Mouse (Mus musculus): Measurements from ENCODE around the gene Ctsl. TPM values are rescaled to one million over a fixed set of nuclear protein-coding genes. Genes with fewer than 3 reads are reported as not detected.
A peak's percentile ranks its signal among the peaks of the same experiment; 100 is the strongest.

Gene Ctsl
- polyA plus RNA-seq, 1 experiment from 2014 or later: 117 TPM

DNA sequence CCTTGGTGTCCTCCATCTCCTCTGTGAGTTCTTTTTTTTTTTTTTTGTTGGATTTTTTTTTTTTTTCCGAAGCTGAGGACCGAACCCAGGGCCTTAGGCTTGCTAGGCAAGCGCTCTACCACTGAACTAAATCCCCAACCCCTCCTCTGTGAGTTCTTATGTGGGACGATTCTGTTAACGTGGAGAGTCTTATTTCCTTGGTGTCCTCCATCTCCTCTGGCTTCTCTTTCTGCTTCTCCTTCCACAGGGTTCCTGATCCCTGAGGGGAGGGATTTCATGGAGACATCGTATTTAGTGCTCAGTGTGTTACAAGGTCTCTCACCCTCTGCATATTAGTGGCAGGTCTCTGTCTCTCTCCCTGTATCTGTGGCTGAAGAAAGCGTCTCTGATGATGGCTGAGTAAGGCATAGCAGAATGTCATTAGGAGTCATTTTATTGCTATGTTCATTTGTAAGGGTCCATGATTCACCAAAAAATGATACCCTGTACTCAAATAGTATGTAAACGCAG lies 32.3 kb upstream of the Ctsl start:
- WGBS: 86% methylated on average over 8 of the region's 8 CpGs

DNA sequence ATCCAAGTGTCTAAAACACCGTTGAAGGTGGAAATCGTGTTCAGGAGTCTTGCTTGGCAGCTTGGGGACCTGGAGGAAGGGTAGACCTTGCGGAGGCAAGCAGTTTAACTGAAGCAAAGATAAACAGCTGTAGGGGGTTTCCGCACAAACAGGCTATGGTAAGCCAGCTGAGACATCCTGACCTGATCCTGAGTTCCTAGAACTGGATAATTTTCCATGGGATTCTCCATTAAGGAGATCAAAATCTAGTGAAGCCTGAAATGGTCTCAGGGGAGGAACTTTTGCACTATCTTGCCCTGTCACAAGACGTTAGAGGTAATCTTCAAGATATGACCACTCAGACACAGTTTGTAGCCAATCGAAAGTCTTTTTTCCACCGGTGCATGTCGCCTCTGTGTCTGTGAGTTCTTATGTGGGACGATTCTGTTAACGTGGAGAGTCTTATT lies 31.8 kb upstream of the Ctsl start:
- Histone ChIP-seq H3K27ac (ENCODE audit: low read length) (no peak overlapping the region), H3K9me3 (ENCODE audit: control insufficient read depth, low read length) (no peaks in the 10 kb centered on the region)
- 94% methylated on average over 10 of the region's 10 CpGs for WGBS

More for the DNA sequence above, 32.3 kb upstream of the Ctsl start:
- no peak overlapping the region for H3K9ac ChIP-seq (replicated peaks; ENCODE audit: low read depth, low read length)
- no peak for ATAC-seq
- no peaks in the 10 kb centered on the region for H3K27me3 ChIP-seq (replicated peaks; ENCODE audit: control insufficient read depth, insufficient read depth, low read length)
- H3K27ac ChIP-seq (ENCODE audit: low read length): no peak overlapping the region
- no peak overlapping the region for H3K4me2 ChIP-seq (ENCODE audit: low read length)
- no peak overlapping the region for H3K4me3 ChIP-seq (replicated peaks; ENCODE audit: low read length)
- H3K4me1 ChIP-seq (replicated peaks; ENCODE audit: control insufficient read depth, insufficient read depth, low read length): no peaks in the 10 kb centered on the region; the same call in 1 of the 2 replicates
- no peaks in the 10 kb centered on the region for H3K36me3 ChIP-seq (ENCODE audit: control insufficient read depth, insufficient read depth)
- no peaks in the 10 kb centered on the region for H3K9me3 ChIP-seq (ENCODE audit: control insufficient read depth, low read length)

DNA sequence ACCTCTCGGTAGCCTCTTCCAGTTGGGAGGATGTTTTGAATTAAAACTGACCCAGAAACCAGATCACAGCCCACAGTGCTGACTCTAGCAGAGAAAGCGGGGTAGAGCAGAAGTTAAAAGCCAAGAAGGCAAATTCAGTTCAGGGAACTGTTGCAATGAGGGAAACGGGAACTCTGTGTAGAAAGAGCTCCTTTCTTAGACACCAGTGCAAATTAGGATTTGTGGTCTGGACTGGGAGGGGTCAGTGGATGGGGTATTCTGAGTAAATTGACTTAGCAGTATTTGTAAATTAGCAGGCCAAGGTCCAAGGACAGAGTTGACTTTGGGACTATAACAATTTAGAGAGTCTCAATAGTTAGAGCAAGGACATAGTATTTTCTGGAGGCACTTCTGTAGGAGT lies 31.3 kb upstream of the Ctsl start:
- Histone ChIP-seq H3K9me3 (ENCODE audit: control insufficient read depth, low read length) (no peaks in the 10 kb centered on the region), H3K4me2 (ENCODE audit: low read length) (no peak overlapping the region), H3K27me3 (replicated peaks; ENCODE audit: control insufficient read depth, insufficient read depth, low read length) (no peaks in the 10 kb centered on the region), H3K4me1 (replicated peaks; ENCODE audit: control insufficient read depth, insufficient read depth, low read length) (no peaks in the 10 kb centered on the region; the same call in 1 of the 2 replicates), H3K36me3 (ENCODE audit: control insufficient read depth, insufficient read depth) (no peaks in the 10 kb centered on the region), H3K27ac (ENCODE audit: low read length) (no peak overlapping the region), H3K9ac (replicated peaks; ENCODE audit: low read depth, low read length) (no peak overlapping the region), H3K4me3 (replicated peaks; ENCODE audit: low read length) (no peak overlapping the region)
- 75% methylated on average over 3 of the region's 3 CpGs for WGBS
- ATAC-seq: no peak

More for the DNA sequence above, 31.8 kb upstream of the Ctsl start:
- no peaks in the 10 kb centered on the region for H3K27me3 ChIP-seq (replicated peaks; ENCODE audit: control insufficient read depth, insufficient read depth, low read length)
- no peak overlapping the region for H3K9ac ChIP-seq (replicated peaks; ENCODE audit: low read depth, low read length)
- H3K4me2 ChIP-seq (ENCODE audit: low read length): no peak overlapping the region
- no peaks in the 10 kb centered on the region; the same call in 1 of the 2 replicates for H3K4me1 ChIP-seq (replicated peaks; ENCODE audit: control insufficient read depth, insufficient read depth, low read length)
- H3K4me3 ChIP-seq (replicated peaks; ENCODE audit: low read length): no peak overlapping the region
- ATAC-seq: no peak
- no peaks in the 10 kb centered on the region for H3K36me3 ChIP-seq (ENCODE audit: control insufficient read depth, insufficient read depth)

DNA sequence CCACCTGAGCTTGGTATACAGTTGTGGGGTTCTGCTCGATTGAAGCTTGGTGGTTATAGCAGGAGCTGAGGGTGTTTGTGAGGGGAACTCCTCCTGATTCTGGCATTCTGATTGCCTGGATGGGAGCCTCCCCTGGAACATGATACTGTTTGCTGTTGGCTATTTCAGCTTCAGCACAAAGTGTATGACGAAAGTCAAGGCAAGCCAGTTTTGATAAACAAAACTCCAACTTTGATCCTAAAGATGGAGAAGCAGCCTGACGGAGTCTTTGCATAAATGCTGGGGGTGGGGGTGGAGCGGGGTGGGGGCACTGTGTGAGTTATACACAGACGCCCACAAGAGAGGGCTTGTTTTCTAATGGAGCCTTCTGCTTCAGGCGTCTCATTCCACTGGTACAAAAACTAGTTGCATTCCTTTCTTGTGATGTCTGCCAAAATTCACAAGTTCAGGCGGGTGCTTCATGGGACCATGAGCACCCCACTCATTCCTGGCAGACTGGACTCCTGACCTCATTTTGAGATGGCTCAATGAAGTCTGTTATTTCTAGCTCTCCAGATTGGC lies 30.2 kb upstream of the Ctsl start:
- H3K27ac ChIP-seq (ENCODE audit: low read length): no peak overlapping the region
- peak; percentile 61; the same call in 1 of the 2 replicates for ATAC-seq
- no peak overlapping the region for H3K9ac ChIP-seq (replicated peaks; ENCODE audit: low read depth, low read length)
- H3K9me3 ChIP-seq (ENCODE audit: control insufficient read depth, low read length): no peaks in the 10 kb centered on the region
- no peaks in the 10 kb centered on the region; the same call in 1 of the 2 replicates for H3K4me1 ChIP-seq (replicated peaks; ENCODE audit: control insufficient read depth, insufficient read depth, low read length)
- H3K36me3 ChIP-seq (ENCODE audit: control insufficient read depth, insufficient read depth): no peaks in the 10 kb centered on the region
- H3K27me3 ChIP-seq (replicated peaks; ENCODE audit: control insufficient read depth, insufficient read depth, low read length): no peaks in the 10 kb centered on the region
- WGBS: 41% methylated on average over 7 of the region's 7 CpGs
- H3K4me2 ChIP-seq (ENCODE audit: low read length): no peak overlapping the region
- H3K4me3 ChIP-seq (replicated peaks; ENCODE audit: low read length): no peak overlapping the region

DNA sequence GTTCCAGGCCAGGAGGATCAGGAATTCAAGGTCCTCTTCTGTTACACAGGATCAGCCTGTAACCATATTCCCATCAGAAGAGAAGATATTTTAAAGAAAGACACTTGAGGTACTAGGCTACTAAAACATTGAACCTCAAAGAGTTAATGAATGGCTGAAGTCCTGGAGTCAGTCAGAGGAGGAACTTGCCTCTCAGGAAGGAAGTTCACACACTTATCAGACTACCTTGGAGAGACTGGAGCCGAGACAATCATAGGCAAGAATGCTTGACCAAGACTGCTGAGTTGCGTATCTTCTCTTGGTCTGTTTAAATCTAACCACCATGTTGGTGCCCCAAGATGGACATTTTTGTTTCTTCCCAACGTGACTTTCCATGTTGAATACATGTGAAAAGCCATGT lies 29.2 kb upstream of the Ctsl start:
- Histone ChIP-seq H3K36me3 (ENCODE audit: control insufficient read depth, insufficient read depth) (no peaks in the 10 kb centered on the region), H3K4me1 (replicated peaks; ENCODE audit: control insufficient read depth, insufficient read depth, low read length) (no peaks in the 10 kb centered on the region; the same call in 1 of the 2 replicates), H3K27ac (ENCODE audit: low read length) (no peak overlapping the region), H3K4me2 (ENCODE audit: low read length) (no peak overlapping the region), H3K9me3 (ENCODE audit: control insufficient read depth, low read length) (no peaks in the 10 kb centered on the region), H3K4me3 (replicated peaks; ENCODE audit: low read length) (no peak overlapping the region), H3K9ac (replicated peaks; ENCODE audit: low read depth, low read length) (no peak overlapping the region), H3K27me3 (replicated peaks; ENCODE audit: control insufficient read depth, insufficient read depth, low read length) (no peaks in the 10 kb centered on the region)
- WGBS: 86% methylated on average over 3 of the region's 3 CpGs
- no peak for ATAC-seq

DNA sequence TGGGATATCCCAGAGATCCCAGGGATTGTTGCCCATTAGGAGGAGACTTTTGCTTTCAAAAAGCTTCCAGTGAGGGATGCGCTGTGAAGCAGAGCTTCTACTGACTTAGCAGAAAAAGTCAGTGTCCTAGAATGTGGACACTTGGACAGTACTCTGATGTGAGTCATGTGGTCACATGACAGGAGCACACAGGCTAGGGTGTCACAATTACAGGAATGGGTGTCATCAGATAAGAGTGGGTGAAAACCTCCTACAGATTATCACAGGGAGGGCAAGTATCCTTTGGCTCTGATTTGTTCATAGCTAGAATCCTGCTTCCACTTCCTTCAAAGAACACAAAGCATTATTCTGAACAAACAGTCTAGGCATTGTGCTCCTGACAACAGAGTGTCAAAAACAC lies 27.4 kb upstream of the Ctsl start:
- Histone ChIP-seq H3K9me3 (ENCODE audit: control insufficient read depth, low read length) (no peaks in the 10 kb centered on the region), H3K4me2 (ENCODE audit: low read length) (no peak overlapping the region), H3K27ac (ENCODE audit: low read length) (no peak overlapping the region), H3K36me3 (ENCODE audit: control insufficient read depth, insufficient read depth) (no peaks in the 10 kb centered on the region), H3K4me1 (replicated peaks; ENCODE audit: control insufficient read depth, insufficient read depth, low read length) (no peaks in the 10 kb centered on the region; the same call in 1 of the 2 replicates), H3K27me3 (replicated peaks; ENCODE audit: control insufficient read depth, insufficient read depth, low read length) (no peaks in the 10 kb centered on the region), H3K9ac (replicated peaks; ENCODE audit: low read depth, low read length) (no peak overlapping the region), H3K4me3 (replicated peaks; ENCODE audit: low read length) (no peak overlapping the region)
- WGBS: 91% methylated on average over 1 of the region's 1 CpGs
- ATAC-seq: no peak

DNA sequence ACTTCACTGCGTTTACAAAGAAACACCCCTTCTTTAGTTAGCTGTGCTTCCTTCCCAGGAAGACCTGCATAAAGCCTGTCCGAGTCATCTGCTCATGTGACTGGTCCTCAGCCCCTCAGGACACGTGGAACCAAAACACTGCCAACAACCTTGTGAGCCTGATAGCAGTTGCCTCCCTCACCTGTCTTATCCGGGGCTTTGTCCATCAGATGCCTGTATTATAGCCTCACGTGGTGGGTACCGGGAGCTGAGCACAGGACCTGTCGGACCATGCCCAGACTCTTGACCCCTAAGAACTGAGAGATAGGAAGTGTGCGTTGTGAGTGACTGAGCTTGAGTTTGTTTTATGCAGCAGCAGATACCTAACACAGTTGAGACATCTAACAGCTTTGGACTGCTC lies 26.3 kb upstream of the Ctsl start:
- no peak overlapping the region for H3K4me2 ChIP-seq (ENCODE audit: low read length)
- H3K9ac ChIP-seq (replicated peaks; ENCODE audit: low read depth, low read length): no peak overlapping the region
- H3K27me3 ChIP-seq (replicated peaks; ENCODE audit: control insufficient read depth, insufficient read depth, low read length): no peaks in the 10 kb centered on the region
- H3K36me3 ChIP-seq (ENCODE audit: control insufficient read depth, insufficient read depth): no peaks in the 10 kb centered on the region
- no peak for ATAC-seq
- no peak overlapping the region for H3K27ac ChIP-seq (ENCODE audit: low read length)
- no peaks in the 10 kb centered on the region for H3K9me3 ChIP-seq (ENCODE audit: control insufficient read depth, low read length)
- no peaks in the 10 kb centered on the region; the same call in 1 of the 2 replicates for H3K4me1 ChIP-seq (replicated peaks; ENCODE audit: control insufficient read depth, insufficient read depth, low read length)
- 69% methylated on average over 8 of the region's 8 CpGs for WGBS
- no peak overlapping the region for H3K4me3 ChIP-seq (replicated peaks; ENCODE audit: low read length)

DNA sequence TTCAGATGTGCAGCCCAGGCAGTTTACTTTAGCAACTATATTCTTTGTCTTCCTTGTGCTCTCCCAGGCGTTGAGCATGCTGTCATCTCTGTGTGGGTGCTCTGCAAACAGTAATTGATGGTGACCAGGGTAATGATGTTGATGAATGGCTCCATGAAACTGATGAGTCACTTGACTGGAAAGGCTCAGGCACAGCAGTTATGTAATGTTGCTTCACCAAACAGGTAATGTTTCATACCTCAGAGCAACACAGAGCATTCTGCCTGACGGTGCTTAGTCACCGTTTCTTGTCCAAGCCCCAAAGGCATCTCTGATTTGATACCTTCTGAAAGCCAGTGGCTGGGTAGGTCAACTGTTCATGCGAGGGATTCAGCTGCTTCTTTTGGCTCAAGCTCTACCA lies 17.7 kb upstream of the Ctsl start:
- no peak overlapping the region for H3K9ac ChIP-seq (replicated peaks; ENCODE audit: low read depth, low read length)
- no peaks in the 10 kb centered on the region for H3K36me3 ChIP-seq (ENCODE audit: control insufficient read depth, insufficient read depth)
- ATAC-seq: no peak
- H3K4me2 ChIP-seq (ENCODE audit: low read length): no peak overlapping the region
- no peak overlapping the region for H3K4me3 ChIP-seq (replicated peaks; ENCODE audit: low read length)
- 85% methylated on average over 4 of the region's 4 CpGs for WGBS
- no peak overlapping the region for H3K27ac ChIP-seq (ENCODE audit: low read length)
- no peaks in the 10 kb centered on the region for H3K4me1 ChIP-seq (replicated peaks; ENCODE audit: control insufficient read depth, insufficient read depth, low read length)
- H3K27me3 ChIP-seq (replicated peaks; ENCODE audit: control insufficient read depth, insufficient read depth, low read length): no peaks in the 10 kb centered on the region
- no peaks in the 10 kb centered on the region for H3K9me3 ChIP-seq (ENCODE audit: control insufficient read depth, low read length)

DNA sequence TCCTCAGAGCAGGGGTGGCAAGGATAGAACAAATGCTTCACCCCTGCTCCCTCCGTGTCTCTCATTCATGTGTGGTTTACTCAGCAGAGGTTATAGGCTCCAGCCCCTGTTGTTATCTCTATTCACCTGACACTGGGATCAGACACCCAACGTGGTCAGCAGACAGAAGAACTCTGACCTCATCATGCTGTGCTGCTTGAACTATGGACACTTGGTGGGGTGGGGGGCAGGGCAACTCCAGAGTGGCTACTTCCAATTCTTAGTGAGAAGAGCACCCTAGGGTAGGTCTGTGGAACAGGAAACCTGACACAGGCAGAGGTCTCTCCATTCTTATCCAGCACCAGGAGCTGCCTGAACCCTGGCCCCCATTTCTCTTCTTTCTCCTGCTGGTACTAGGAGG lies 15.4 kb upstream of the Ctsl start:
- Histone ChIP-seq H3K4me2 (ENCODE audit: low read length) (no peak overlapping the region), H3K36me3 (ENCODE audit: control insufficient read depth, insufficient read depth) (no peaks in the 10 kb centered on the region), H3K9me3 (ENCODE audit: control insufficient read depth, low read length) (no peaks in the 10 kb centered on the region), H3K9ac (replicated peaks; ENCODE audit: low read depth, low read length) (no peak overlapping the region), H3K4me3 (replicated peaks; ENCODE audit: low read length) (no peak overlapping the region), H3K27ac (ENCODE audit: low read length) (no peak overlapping the region), H3K4me1 (replicated peaks; ENCODE audit: control insufficient read depth, insufficient read depth, low read length) (no peaks in the 10 kb centered on the region), H3K27me3 (replicated peaks; ENCODE audit: control insufficient read depth, insufficient read depth, low read length) (no peaks in the 10 kb centered on the region)
- no peak for ATAC-seq
- 47% methylated on average over 2 of the region's 2 CpGs for WGBS

DNA sequence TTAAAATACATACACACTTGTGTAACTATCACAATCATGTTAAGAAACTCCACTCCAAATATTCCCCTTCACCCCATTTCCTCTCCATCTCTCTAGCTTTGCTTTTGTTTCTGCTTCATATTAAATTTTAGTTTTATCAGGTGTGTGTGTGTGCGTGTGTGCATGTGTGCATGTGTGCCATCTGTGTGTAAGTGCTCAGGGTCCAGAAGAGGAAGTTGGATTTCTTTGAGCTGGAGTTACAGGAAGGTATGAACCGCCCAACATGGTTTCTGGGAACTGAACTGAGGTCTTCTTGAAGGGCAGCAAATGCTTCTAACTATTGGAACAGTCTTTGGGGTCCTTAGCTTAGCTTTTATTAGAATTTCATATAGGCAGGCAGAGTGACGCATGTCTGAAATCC lies 14.2 kb upstream of the Ctsl start:
- Histone ChIP-seq H3K4me1 (replicated peaks; ENCODE audit: control insufficient read depth, insufficient read depth, low read length) (no peaks in the 10 kb centered on the region), H3K9ac (replicated peaks; ENCODE audit: low read depth, low read length) (no peak overlapping the region), H3K4me3 (replicated peaks; ENCODE audit: low read length) (no peak overlapping the region), H3K9me3 (ENCODE audit: control insufficient read depth, low read length) (no peaks in the 10 kb centered on the region), H3K27me3 (replicated peaks; ENCODE audit: control insufficient read depth, insufficient read depth, low read length) (no peaks in the 10 kb centered on the region), H3K27ac (ENCODE audit: low read length) (no peak overlapping the region), H3K4me2 (ENCODE audit: low read length) (no peak overlapping the region), H3K36me3 (ENCODE audit: control insufficient read depth, insufficient read depth) (no peaks in the 10 kb centered on the region)
- 89% methylated on average over 3 of the region's 3 CpGs for WGBS
- no peak for ATAC-seq
